Mouse (Mus musculus): Measurements from ENCODE around the gene Armh3.

DNA sequence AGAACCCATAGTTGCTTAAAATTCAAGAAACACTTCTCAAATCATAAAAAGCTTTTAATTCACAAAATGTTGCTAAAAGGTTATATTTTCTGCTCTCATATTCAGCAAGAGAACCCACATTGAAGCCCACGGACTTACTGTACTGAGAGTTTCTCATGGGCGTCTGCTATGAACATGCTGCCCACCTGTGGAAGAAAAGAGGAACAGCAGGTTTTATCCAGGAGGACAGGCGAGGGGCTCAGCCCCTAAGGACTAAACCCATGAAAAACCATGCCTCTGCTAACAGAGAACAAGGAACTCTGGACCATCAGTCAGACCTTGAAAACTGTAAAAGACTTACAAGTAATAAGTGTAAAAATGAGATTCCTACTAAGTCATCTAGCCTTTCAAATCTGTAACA lies 45.0 kb downstream of the Armh3 start:
- no peak for TF ChIP-seq EP300 (IDR thresholded peaks at IDR 0.05; ENCODE audit: insufficient read depth, low read depth, low read length)
- TF ChIP-seq POLR2A (IDR thresholded peaks at IDR 0.05; ENCODE audit: insufficient read depth, low read length) = no peak
- peak; percentile 52 for TF ChIP-seq CTCF (IDR thresholded peaks at IDR 0.05; ENCODE audit: low read depth, low read length)

Data from ES-Bruce4 (cell line).